Mouse (Mus musculus) ES-E14 (cell line): ENCODE data around the gene Clcn2.

Experiments used
- CHD2 ChIP-seq: IDR thresholded peaks from 2 replicates; pipeline ENCODE4 v1.6.1; 2014; ENCODE audit warnings: mild to moderate bottlenecking, low read depth, low read length, inconsistent platforms
- ZC3H11A ChIP-seq: IDR thresholded peaks from 2 replicates; pipeline ENCODE4 v1.6.1; 2012; ENCODE audit warnings: low read depth, mild to moderate bottlenecking, inconsistent platforms, low read length, borderline replicate concordance

GRCm38 (mm10) chr16:20712190-20712589 lies 5.4 kb downstream of the Clcn2 start:
- no peak for TF ChIP-seq ZC3H11A
- TF ChIP-seq CHD2 = no peak
